Mouse (Mus musculus): ENCODE results near the gene 4931406C07Rik. TPM values are rescaled to one million over a fixed set of nuclear protein-coding genes. Genes with fewer than 3 reads are reported as not detected.
A peak's percentile ranks its signal among the peaks of the same experiment; 100 is the strongest.

The 4931406C07Rik gene
- total RNA-seq, 2 experiments from 2014 or later: 6.1 to 6.5 TPM

GRCm38 (mm10) chr9:15240863-15241595 lies 65.2 kb downstream of the 4931406C07Rik start:
- intact Hi-C loops (cut with DNase I): no loop called here
- DNase-seq: no peak

GRCm38 (mm10) chr9:15240006-15240405 lies 66.2 kb downstream of the 4931406C07Rik start:
- DNase-seq: no peak
- intact Hi-C loops (cut with DNase I): no loop called here

- peak; percentile 12 to 15 for DNase-seq
- intact Hi-C loops (cut with DNase I): no loop called here
Measured at GRCm38 (mm10) chr9:15239042-15239925, 67.0 kb downstream of the 4931406C07Rik start, which contains the start of gene Vstm5. Gene Vstm5 (plus strand): TSS chr9:15239045.

- DNase-seq: no peak
- intact Hi-C loops (cut with DNase I): no loop called here
Measured at GRCm38 (mm10) chr9:15238297-15238990, 67.8 kb downstream of the 4931406C07Rik start.

- intact Hi-C loops (cut with DNase I): no loop called here
- no peak for DNase-seq
Measured at GRCm38 (mm10) chr9:15237516-15238296, 68.5 kb downstream of the 4931406C07Rik start.

GRCm38 (mm10) chr9:15235986-15236385 lies 70.3 kb downstream of the 4931406C07Rik start:
- intact Hi-C loops (cut with DNase I): no loop called here
- no peak for DNase-seq

GRCm38 (mm10) chr9:15233604-15234003 lies 72.6 kb downstream of the 4931406C07Rik start:
- intact Hi-C loops (cut with DNase I): no loop called here
- DNase-seq: no peak

Small RNA genes lying within 50 kb of the gene (microRNA-seq; reads per million reads assigned to microRNA genes)
- gene Gm49349 (ENCODE audit: borderline number of aligned reads in 2 of 2) (0 reads per million in 2 experiments), gene mmu-mir-7650 (ENCODE audit: borderline number of aligned reads in 2 of 2) (0 reads per million in 2 experiments)

Other genes starting within 250 kb of the 4931406C07Rik start
- under 1 TPM; 0.08 to 0.16 TPM for gene Hephl1, start 194.3 kb downstream of the 4931406C07Rik start, total RNA-seq (2021)
- gene Vstm5, start 67.4 kb downstream of the 4931406C07Rik start, total RNA-seq (2021): under 1 TPM; 0.19 to 0.38 TPM
- gene Med17, start 26.5 kb downstream of the 4931406C07Rik start, total RNA-seq (2021): 10 to 100 TPM; 15.0 to 17.9 TPM
- 10 to 100 TPM; 26.0 to 29.1 TPM for gene Taf1d, start 234 bp downstream of the 4931406C07Rik start, total RNA-seq (2021)
- 1 to 10 TPM; 5.7 to 7.5 TPM for gene Cep295, start 51.3 kb upstream of the 4931406C07Rik start, total RNA-seq (2021)
- 10 to 100 TPM; 22.2 to 24.0 TPM for gene Smco4, start 187.0 kb upstream of the 4931406C07Rik start, total RNA-seq (2021)

Measured in heart, postnatal 36 days (tissue).